Comparison of ENCODE assay signal across 25 mouse cellular contexts in the genomic region with DNA sequence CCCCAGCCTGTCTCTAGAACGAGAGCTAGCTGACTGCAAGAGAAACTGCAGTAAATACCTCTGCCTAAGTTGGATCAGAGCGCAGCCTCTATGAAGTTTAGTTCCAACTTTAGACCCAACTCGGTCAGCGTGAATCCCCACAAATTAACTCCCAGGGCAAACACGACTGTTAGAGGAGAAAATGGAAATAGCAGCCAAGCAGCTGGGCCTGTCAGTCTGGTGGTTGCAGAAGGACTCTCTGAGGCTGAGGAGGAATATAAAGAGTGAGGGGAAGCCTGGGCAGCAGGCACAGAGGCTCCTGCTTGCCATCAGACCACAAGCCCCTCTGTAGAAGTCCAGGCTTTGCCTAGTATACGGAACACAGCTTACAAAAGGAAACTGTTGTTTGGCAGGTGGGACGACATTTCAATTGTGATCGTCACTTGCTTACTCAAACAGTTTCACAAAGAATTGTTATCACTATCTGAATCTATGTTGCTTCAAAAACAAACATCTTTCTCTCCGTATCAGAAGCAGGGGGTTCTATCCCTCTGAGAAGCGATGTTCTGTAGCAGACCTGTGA.
A peak's percentile ranks its signal among the peaks of the same experiment; 100 is the strongest.
DNase-seq lines count a peak whose midpoint lies in the region; TF ChIP-seq lines count a peak whose summit lies in the region.
"Had no signal": no experiment of that assay in that cellular context is flagged by ENCODE, and none has a peak within 500 bp of the region (broad histone marks: within the 10 kb centered on the region; RNA-seq: fewer than 3 reads in every experiment).

No protein-coding gene starts in this region.

- TF ChIP-seq CTCF in testis, adult 2 months (IDR thresholded peaks at IDR 0.05; ENCODE audit: control insufficient read depth, insufficient read depth, insufficient replicate concordance, low read depth, low read length), result no peak

- no peak for TF ChIP-seq POLR2A in testis, adult 2 months (IDR thresholded peaks at IDR 0.05; ENCODE audit: control insufficient read depth, low read depth, low read length)

- no peaks in the 10 kb centered on the region for H3K27me3 ChIP-seq in testis, adult 2 months (ENCODE audit: control insufficient read depth, insufficient read depth, low read length)
- H3K27me3 ChIP-seq: embryonic facial prominence, embryonic 12.5 days; forebrain, embryonic 13.5 days; heart, embryonic 15.5 days; neural tube, embryonic 15.5 days; Patski had no signal

- H3K4me3 ChIP-seq in testis, adult 2 months (ENCODE audit: control insufficient read depth, low read depth, low read length), result peak overlapping the region; percentile 74
- H3K4me3 ChIP-seq: embryonic facial prominence, embryonic 12.5 days; erythroblast, embryonic 14.5 days; forebrain, embryonic 13.5 days; heart, embryonic 15.5 days; hindbrain, embryonic 10.5 days; left cerebral cortex, adult 2 months; neural tube, embryonic 15.5 days had no signal

- H3K4me1 ChIP-seq in testis, adult 2 months (ENCODE audit: control insufficient read depth, insufficient read depth, low read length), result no peaks in the 10 kb centered on the region
- H3K4me1 ChIP-seq: embryonic facial prominence, embryonic 12.5 days; forebrain, embryonic 13.5 days; heart, embryonic 15.5 days; hindbrain, embryonic 10.5 days; neural tube, embryonic 15.5 days had no signal

- DNase-seq in gastrocnemius, postnatal 10 days, result peak; percentile 31
- DNase-seq in gastrocnemius, adult 8-10 months (ENCODE audit: low spot score in 2 of 2), result no peak
- DNase-seq in testis, postnatal 14 days (ENCODE audit: low spot score), result no peak
- peak; percentile 16 for DNase-seq in induced T-regulatory cell, adult 2 months (ENCODE audit: low read depth)
- peak; percentile 20 for DNase-seq in urinary bladder, postnatal 25 days (ENCODE audit: low spot score)
- no peak for DNase-seq in thymus, postnatal 14 days
- no peak for DNase-seq in cerebellum, adult 8-10 months
- DNase-seq: adrenal gland, adult 2 months; cerebellum, adult 11 months; cerebellum, postnatal 10 days; kidney, adult 18-20 months; left cerebral cortex, postnatal 4 days; liver, postnatal 0 days; thymus, postnatal 25 days had no signal

- no peaks in the 10 kb centered on the region for H3K36me3 ChIP-seq in testis, adult 2 months (ENCODE audit: control insufficient read depth, insufficient read depth, low read length)
- H3K36me3 ChIP-seq: embryonic facial prominence, embryonic 12.5 days; heart, embryonic 15.5 days; hindbrain, embryonic 10.5 days; neural tube, embryonic 15.5 days had no signal

- H3K27ac ChIP-seq in testis, adult 2 months (ENCODE audit: control insufficient read depth, insufficient read depth, low read depth, low read length), result no peak overlapping the region
- H3K27ac ChIP-seq: embryonic facial prominence, embryonic 12.5 days; forebrain, embryonic 13.5 days; heart, embryonic 15.5 days; hindbrain, embryonic 10.5 days; left cerebral cortex, adult 2 months; macrophage; neural tube, embryonic 15.5 days; stomach, postnatal 0 days had no signal

Comparison
In these comparisons a context has a peak if more than half of its experiments do, and no peak if none do; other contexts are left out.
1. DNase-seq: peak in gastrocnemius, postnatal 10 days (single experiment), induced T-regulatory cell, adult 2 months (single experiment) and urinary bladder, postnatal 25 days (single experiment); none in gastrocnemius, adult 8-10 months (0 of 2), testis, postnatal 14 days (single experiment), thymus, postnatal 14 days (single experiment) and cerebellum, adult 8-10 months (single experiment).